Mouse (Mus musculus) midbrain, embryonic 10.5 days (tissue): ENCODE measurements at regions not wholly inside any gene's neighbourhood (a gene's known extent, or its start where the extent isn't known, plus 50 kb on each side); places are given as distances from the start of the nearest gene placed in this dataset.

Experiments
- DNase-seq: peaks from one replicate; pipeline ENCODE4 v3.0.0-alpha.2; 2017; ENCODE audit warnings: low spot score
- H3K27ac ChIP-seq: fragments of 300-500 bp; sonication (generic); replicated peaks from 2 replicates; pipeline ENCODE4 v1.5.1; 2016; ENCODE audit warnings: mild to moderate bottlenecking
- H3K27me3 ChIP-seq: fragments of 300-500 bp; sonication (generic); 2 replicates; pipeline ENCODE4 v1.6.1; 2016; ENCODE audit warnings: low read depth, mild to moderate bottlenecking; ENCODE audit not compliant: poor library complexity, severe bottlenecking
- H3K36me3 ChIP-seq: fragments of 300-500 bp; sonication (generic); 2 replicates; pipeline ENCODE4 v1.6.1; 2016; ENCODE audit warnings: mild to moderate bottlenecking, moderate library complexity
- H3K4me1 ChIP-seq: fragments of 300-500 bp; sonication (generic); 2 replicates; pipeline ENCODE4 v1.6.1; 2016
- H3K4me3 ChIP-seq: fragments of 300-500 bp; sonication (generic); 2 replicates; pipeline ENCODE4 v1.5.1; 2016; ENCODE audit warnings: mild to moderate bottlenecking, moderate library complexity
- H3K9me3 ChIP-seq: fragments of 300-500 bp; sonication (generic); replicated peaks from 2 replicates; pipeline ENCODE4 v1.6.1; 2016; ENCODE audit warnings: mild to moderate bottlenecking
- WGBS: fragments of 180-500 bp; shearing (Covaris S2); methylation state at CpG from one replicate; pipeline ENCODE4 v1.1.7; 2016; 5-methylcytosine and 5-hydroxymethylcytosine counted together

DNA sequence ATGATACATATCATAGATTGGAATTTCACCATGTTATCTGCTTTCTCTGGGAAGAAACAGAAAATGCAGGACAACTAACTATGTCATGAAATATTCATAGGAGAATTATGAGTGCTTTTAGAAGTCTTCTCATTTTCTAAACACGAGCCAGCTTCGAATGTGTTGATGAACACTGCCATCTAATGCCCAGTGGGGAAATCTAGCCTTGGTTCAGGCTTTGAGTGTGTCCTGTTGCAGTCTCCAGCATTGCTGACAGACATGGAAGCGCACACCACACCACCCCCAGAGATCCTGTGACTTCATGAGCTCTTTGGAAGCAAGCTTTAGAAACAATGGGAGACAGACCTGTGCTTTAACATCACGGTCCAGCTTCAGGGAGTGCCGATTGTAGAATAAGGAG is 178.8 kb upstream of the Gpc5 start:
- no peaks in the 10 kb centered on the region for H3K27me3 ChIP-seq
- DNase-seq = peak; percentile 45
- H3K27ac ChIP-seq = no peak overlapping the region
- H3K9me3 ChIP-seq = no peaks in the 10 kb centered on the region
- no peaks in the 10 kb centered on the region for H3K36me3 ChIP-seq
- WGBS = 58% methylated on average over 5 of the region's 5 CpGs
- no peak overlapping the region for H3K4me3 ChIP-seq
- H3K4me1 ChIP-seq = no peaks in the 10 kb centered on the region

DNA sequence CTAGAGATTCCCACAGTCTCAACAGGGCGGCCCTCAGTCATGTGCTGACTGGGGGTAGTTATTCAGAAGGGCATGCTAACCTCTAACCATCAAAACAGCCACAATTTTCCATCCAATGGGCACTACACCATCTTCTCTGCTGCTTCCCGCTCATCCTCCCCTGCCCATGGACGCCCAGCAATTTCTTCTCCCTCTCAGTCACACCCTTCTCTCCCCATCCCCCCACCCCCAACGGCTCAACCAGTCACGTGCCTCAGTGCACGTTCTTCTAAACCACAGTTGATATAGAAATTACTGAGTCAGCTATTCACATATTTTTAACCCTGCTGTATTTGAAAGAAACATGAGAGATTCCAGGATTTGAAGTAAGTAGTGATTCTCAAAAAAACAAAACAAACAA is 146.3 kb upstream of the Gpc5 start:
- Histone ChIP-seq H3K4me3 (no peak overlapping the region), H3K27ac (no peak overlapping the region), H3K4me1 (peaks cover 47% of the 10 kb centered on the region), H3K36me3 (no peaks in the 10 kb centered on the region), H3K9me3 (no peaks in the 10 kb centered on the region), H3K27me3 (no peaks in the 10 kb centered on the region)
- whole genome bisulfite sequencing = 79% methylated on average over 6 of the region's 6 CpGs
- no peak for DNase-seq

DNA sequence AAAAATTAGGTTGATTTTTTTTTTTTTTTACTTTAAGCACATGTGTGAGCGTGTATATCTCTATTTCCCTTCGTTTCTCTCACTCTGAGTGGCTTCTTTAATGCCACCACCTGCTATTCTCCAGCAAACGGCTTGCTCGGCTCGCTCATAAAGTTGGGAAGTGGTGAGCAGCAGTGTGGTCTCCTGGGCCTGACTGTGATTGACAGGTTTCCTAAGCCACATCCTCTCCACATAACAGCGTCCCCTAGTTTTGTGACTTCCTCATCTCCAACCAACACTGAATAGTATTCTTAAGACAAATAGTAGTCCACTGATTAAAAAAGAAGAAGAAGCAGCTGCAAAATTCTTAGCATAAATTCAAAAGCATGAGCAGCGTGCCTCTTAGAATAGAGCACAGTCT is 145.7 kb upstream of the Gpc5 start:
- no peak for DNase-seq
- Histone ChIP-seq H3K27ac (no peak overlapping the region), H3K4me1 (peaks cover 53% of the 10 kb centered on the region), H3K27me3 (no peaks in the 10 kb centered on the region), H3K9me3 (no peaks in the 10 kb centered on the region), H3K4me3 (no peak overlapping the region), H3K36me3 (no peaks in the 10 kb centered on the region)
- WGBS = 75% methylated on average over 7 of the region's 7 CpGs

DNA sequence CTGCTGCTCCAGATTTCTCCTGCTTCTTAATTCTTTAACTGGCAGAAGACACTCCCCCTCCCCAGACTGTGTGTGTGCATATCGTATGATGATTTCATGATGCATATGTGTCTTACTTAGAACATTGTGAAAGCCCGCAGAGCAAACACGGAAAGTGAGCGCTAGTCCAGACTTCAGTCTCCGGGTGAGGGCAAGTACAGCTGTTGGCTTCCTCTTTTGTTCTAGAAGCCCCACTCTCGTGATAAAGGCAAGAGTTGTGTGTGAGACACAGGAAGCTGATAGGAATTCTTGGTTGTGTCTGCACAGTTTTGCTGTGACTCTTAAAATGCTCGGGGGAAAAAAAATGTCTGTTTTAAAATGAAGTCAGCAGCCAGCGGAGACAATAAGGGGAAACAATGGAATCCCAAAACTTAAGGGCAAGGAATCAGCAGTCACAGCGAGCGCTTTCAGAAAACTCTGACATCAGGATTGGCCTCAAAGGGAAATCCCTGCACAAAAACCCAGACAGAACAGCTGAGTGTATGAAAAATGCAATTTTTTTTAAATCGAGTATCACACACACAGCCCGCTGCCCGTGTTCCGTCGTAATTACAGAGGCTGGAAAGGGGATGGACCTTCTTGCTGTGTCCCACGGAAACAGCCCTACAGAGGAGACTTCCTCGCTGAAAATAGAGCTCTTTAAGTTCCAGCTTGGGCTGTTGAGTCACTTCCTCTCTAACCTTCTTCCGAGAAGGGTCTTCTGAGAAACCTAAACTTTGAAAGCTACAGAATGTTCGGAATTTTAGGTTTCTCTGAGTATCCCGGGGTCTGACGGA is 143.5 kb upstream of the Gpc5 start:
- Histone ChIP-seq H3K4me3 (peak overlapping the region; percentile 23), H3K36me3 (no peaks in the 10 kb centered on the region), H3K9me3 (no peaks in the 10 kb centered on the region), H3K27me3 (no peaks in the 10 kb centered on the region), H3K4me1 (peaks cover 75% of the 10 kb centered on the region), H3K27ac (peak overlapping the region; percentile 77)
- DNase-seq = peak; percentile 37
- 48% methylated on average over 21 of the region's 21 CpGs for WGBS

DNA sequence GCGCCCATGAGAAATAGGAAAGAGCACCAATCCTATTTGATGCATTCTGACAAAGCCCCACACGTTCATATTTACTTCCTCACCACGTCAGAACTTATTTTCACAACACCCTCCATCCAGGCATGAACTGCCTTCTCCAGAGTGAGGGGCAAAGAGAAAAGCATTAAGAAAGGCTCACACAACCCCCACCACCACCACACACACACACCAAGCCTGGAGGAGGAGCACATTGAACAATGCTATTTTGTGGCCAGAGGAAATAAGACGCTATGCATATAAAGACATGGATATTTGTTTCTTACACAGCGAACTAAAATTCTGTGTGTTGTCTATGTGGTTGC is 142.9 kb upstream of the Gpc5 start:
- WGBS = 62% methylated on average over 5 of the region's 5 CpGs
- H3K27ac ChIP-seq = peak overlapping the region; percentile 77
- H3K4me1 ChIP-seq = peaks cover 81% of the 10 kb centered on the region
- no peaks in the 10 kb centered on the region for H3K9me3 ChIP-seq
- H3K4me3 ChIP-seq = peak overlapping the region; percentile 23; the same call in 1 of the 2 replicates
- DNase-seq = no peak
- no peaks in the 10 kb centered on the region for H3K36me3 ChIP-seq
- no peaks in the 10 kb centered on the region for H3K27me3 ChIP-seq

DNA sequence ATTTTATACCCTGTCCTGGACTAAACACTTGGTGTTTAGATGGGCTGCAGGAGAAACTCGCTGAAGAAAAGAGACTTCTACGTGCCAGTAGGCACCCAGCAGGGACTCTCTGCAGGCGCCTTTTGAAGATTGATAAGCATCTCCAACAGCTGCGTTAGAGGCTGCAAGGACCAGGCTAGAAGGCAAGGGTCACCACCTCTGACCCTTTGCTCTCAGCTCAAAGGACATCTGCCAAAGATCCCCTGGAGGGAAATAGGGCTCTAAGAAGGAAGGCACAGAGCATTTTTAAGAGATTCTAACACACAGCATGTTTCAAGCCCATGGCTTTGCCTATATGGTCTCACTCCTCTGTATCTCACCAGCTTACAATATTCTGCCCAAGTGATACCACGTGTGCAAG is 139.7 kb upstream of the Gpc5 start:
- peak; percentile 84 for DNase-seq
- Histone ChIP-seq H3K9me3 (no peaks in the 10 kb centered on the region), H3K4me3 (0 out of 2 replicates have a peak overlapping the region, but pooled peaks have one; percentile 16), H3K36me3 (no peaks in the 10 kb centered on the region), H3K27me3 (no peaks in the 10 kb centered on the region), H3K4me1 (peaks cover 82% of the 10 kb centered on the region), H3K27ac (peak overlapping the region; percentile 79)
- WGBS = 2% methylated on average over 5 of the region's 5 CpGs

DNA sequence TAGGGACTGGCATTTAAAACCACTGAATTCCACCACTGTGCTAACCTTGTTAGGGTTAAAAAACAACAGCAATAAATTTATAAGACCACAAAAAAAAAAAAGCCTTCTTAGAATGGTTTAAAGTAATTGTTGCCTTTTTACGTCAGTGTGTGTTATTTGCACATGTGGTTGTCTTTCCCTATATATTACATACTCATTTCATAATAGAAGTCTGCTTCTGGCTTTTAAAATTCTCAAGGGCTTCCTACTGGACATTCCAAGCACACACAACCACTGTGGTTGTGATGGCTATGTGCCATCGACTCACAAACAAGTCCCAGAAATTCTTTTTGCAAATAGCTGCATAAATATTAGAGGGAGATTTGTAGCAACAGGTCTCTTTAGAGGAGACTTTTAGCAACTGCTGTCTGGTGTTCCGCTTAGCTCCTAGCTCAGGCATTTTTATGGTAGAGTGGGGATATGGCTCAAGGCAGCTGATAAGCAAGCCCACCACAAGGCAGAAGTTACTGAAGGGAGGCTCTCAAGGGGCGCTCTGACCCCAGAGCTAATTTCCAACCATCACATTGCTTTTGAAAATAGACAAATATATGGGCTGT is 138.8 kb upstream of the Gpc5 start:
- no peaks in the 10 kb centered on the region for H3K27me3 ChIP-seq
- no peaks in the 10 kb centered on the region for H3K36me3 ChIP-seq
- peak overlapping the region; percentile 79 for H3K27ac ChIP-seq
- H3K4me3 ChIP-seq = no peak overlapping the region
- DNase-seq = no peak
- H3K4me1 ChIP-seq = peaks cover 73% of the 10 kb centered on the region
- no peaks in the 10 kb centered on the region for H3K9me3 ChIP-seq
- 34% methylated on average over 4 of the region's 4 CpGs for WGBS

DNA sequence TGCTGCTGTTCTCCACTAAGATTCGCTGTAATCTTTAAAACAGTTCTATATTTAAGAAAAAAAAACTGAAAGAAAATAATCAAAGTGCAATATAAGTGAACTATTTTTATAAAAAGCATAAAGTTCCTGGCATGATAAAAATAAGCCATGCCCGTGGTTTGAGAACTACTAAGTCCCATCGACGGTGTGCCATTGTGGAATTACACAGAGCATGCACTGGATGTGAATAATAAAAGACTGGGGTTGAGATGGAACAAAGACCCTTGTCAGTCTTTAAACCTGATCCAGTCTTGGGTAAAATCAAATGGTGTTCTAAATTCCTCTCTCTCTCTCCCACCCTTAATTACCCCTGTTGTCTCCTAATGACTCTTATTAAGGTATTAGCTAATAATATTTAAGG is 137.7 kb upstream of the Gpc5 start:
- Histone ChIP-seq H3K27ac (peak overlapping the region; percentile 79), H3K36me3 (no peaks in the 10 kb centered on the region), H3K4me3 (no peak overlapping the region), H3K9me3 (no peaks in the 10 kb centered on the region), H3K27me3 (no peaks in the 10 kb centered on the region), H3K4me1 (peaks cover 62% of the 10 kb centered on the region)
- WGBS = 23% methylated on average over 4 of the region's 4 CpGs
- DNase-seq = no peak

DNA sequence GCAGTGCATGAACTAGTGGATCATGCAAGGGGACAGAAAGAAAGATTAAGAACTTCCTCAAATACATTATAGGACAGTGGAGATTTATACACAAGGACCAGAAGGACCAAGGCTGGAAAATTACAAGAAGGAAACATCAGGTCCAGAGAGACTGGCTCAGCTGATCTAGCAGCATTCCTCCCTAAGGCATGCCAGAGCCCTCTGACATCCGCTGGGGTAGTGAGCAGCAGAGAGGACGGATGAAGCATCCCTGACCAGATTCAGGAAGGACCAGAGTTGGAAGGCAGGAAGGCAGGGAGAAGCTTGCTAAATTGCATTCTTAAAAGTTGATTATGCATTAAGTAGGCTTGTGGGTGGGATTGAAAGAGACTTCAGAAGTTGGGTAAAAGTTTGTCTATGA is 136.4 kb upstream of the Gpc5 start:
- DNase-seq = no peak

DNA sequence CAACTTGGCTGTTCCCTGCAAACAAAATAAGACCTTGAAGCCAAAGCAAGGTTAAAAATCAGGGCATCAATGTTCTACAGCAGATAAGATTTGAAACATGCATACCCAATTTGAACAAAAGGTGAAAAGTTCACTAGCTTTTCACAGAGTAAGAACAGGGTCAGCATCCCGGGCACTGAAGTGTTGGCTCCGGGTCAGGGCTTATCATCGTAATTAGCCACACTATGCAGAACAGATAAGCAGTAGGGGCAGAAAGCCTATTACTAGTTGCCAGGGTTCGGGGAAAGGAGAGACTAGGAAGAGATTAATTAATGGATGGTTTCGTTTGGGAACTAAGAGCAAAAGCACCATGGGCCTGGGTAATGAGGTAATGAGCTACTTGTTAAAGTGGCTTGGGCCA is 131.7 kb upstream of the Gpc5 start:
- Histone ChIP-seq H3K4me1 (peaks cover 25% of the 10 kb centered on the region), H3K4me3 (no peak overlapping the region), H3K27ac (0 out of 2 replicates have a peak overlapping the region, but pooled peaks have one; percentile 55), H3K27me3 (no peaks in the 10 kb centered on the region), H3K36me3 (no peaks in the 10 kb centered on the region), H3K9me3 (no peaks in the 10 kb centered on the region)
- 22% methylated on average over 5 of the region's 5 CpGs for WGBS
- no peak for DNase-seq

More for the DNA sequence above, 136.4 kb upstream of the Gpc5 start:
- Histone ChIP-seq H3K27ac (peak overlapping the region; percentile 79), H3K4me3 (no peak overlapping the region), H3K4me1 (peaks cover 63% of the 10 kb centered on the region), H3K27me3 (no peaks in the 10 kb centered on the region), H3K36me3 (no peaks in the 10 kb centered on the region), H3K9me3 (no peaks in the 10 kb centered on the region)
- WGBS = 22% methylated on average over 2 of the region's 2 CpGs

DNA sequence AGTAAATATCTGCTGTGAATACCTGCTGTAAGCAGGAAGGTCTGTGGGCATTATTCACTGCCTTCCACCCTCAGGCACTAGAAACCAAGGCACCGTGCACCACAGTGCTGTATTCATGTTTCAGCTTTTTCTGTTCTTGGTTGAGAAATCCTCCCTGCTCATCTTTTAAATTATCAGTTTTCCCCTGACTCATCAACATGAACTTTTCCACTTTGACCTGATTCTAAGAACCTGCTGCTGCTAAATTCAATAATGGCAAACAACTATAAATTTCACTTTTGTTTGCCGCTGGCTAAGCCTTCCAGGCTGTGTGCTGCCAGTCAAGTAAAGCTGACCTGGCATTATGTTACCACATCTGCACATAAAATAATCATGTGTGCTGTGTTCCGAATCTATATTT is 126.1 kb upstream of the Gpc5 start:
- Histone ChIP-seq H3K36me3 (no peaks in the 10 kb centered on the region), H3K4me3 (no peak overlapping the region), H3K27ac (no peak overlapping the region), H3K27me3 (no peaks in the 10 kb centered on the region), H3K4me1 (peaks cover 9% of the 10 kb centered on the region), H3K9me3 (no peaks in the 10 kb centered on the region)
- 82% methylated on average over 3 of the region's 3 CpGs for WGBS
- no peak for DNase-seq

DNA sequence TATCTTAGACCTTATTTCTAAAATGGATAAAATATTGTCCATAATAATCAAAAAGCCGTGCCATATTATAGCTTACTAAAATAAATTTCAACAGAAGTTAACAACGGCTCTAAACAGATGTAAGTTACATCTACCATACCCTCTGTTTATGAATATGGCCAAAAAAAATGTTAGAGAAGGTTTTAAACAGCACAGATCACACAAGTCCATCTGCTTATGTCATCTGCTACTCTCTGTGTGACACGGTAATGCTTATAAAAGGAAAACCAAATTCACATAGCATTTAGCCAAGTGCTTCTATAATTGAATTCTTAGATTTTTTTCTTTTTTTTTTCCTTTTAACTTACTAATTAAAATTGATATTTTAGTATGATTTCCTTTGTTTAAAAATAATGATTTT is 123.0 kb upstream of the Gpc5 start:
- Histone ChIP-seq H3K4me3 (no peak overlapping the region), H3K27ac (no peak overlapping the region), H3K4me1 (peaks cover 7% of the 10 kb centered on the region; the same call in 1 of the 2 replicates), H3K9me3 (no peaks in the 10 kb centered on the region), H3K27me3 (no peaks in the 10 kb centered on the region), H3K36me3 (no peaks in the 10 kb centered on the region)
- 93% methylated on average over 3 of the region's 3 CpGs for WGBS
- DNase-seq = no peak

DNA sequence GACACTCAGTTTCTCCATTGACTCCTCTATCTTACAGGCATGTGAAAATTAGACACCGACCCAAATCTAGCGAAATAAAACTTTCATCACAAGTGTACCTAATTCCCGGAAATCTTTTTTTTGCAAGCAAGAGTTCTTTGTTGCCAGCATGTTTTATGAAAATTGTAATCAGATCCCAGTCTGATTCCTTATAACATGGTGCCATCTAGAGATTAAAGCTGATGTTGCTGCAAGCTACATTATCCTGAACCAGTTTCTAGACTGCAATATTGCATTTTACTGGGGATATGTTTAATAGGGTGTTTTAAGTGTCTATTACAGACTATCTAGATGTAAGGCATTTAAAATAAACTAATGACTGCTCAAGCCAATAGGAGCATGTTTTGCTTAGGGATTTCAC is 110.9 kb upstream of the Gpc5 start:
- Histone ChIP-seq H3K36me3 (no peaks in the 10 kb centered on the region), H3K4me3 (no peak overlapping the region), H3K9me3 (no peaks in the 10 kb centered on the region), H3K27ac (no peak overlapping the region), H3K27me3 (no peaks in the 10 kb centered on the region), H3K4me1 (no peaks in the 10 kb centered on the region)
- DNase-seq = no peak
- 81% methylated on average over 3 of the region's 3 CpGs for WGBS
